Mouse (Mus musculus): ENCODE results near the gene Idua. TPM values are rescaled to one million over a fixed set of nuclear protein-coding genes. Genes with fewer than 3 reads are reported as not detected.

Gene Idua
- polyA plus RNA-seq, 1 experiment, result 35.4 TPM

DNA sequence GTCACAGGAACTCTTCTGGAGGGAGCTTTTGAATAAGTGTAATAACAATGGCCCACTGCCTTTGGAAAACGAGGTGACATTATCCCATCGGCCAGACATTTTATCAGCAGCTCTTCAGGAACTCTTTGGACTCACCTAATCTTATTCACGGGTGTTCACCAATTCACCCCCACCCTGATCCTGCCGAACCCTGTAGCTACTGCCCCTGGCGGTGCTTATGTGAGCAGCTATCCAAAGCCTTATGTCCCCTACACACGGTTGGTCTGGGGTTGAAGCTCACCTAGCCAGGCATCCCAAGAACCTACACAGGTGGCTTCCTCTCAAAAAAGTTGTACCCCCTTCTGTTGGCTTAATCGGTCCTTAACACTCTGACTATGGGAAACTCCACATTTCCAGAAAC lies 59.6 kb downstream of the Idua start:
- H3K4me3 ChIP-seq (ENCODE audit: control insufficient read depth, insufficient read depth, low read length), result no peak overlapping the region
- TF ChIP-seq POLR2A (IDR thresholded peaks at IDR 0.05; ENCODE audit: control insufficient read depth, extremely low read depth, insufficient read depth, low read length, poor library complexity) (no peak), CTCF (IDR thresholded peaks at IDR 0.05; ENCODE audit: borderline replicate concordance, control insufficient read depth, extremely low read depth, insufficient read depth, low read length, poor library complexity) (no peak)
- no peaks in the 10 kb centered on the region for H3K4me1 ChIP-seq (replicated peaks; ENCODE audit: control insufficient read depth, insufficient read depth, low read length)
- H3K27me3 ChIP-seq (ENCODE audit: control insufficient read depth, insufficient read depth, low read length), result no peaks in the 10 kb centered on the region
- H3K27ac ChIP-seq (ENCODE audit: control insufficient read depth, insufficient read depth, low read length), result no peak overlapping the region
- H3K36me3 ChIP-seq (ENCODE audit: control insufficient read depth, insufficient read depth, low read length), result no peaks in the 10 kb centered on the region
- DNase-seq, result no peak
- WGBS, result 73% methylated on average over 7 of the region's 7 CpGs

DNA sequence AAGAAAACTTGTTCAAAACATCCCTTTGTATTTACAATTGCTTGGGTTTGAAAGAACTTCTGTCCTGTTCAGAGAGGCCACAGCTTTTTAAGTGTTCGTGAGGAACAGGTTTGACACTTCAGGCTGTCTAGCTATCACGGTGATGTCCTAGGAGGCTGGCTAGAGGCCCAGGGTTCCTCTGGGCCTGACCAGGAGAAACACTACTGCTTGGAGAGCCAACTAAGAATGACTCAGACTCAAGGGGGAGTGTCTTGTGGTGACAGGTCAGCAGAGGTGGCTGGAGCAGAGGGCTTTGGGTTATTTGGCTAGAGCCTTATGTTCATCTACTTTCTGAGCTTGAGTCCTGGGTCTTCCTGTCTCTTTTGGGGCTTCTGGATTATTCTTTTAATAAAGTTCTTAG lies 63.9 kb downstream of the Idua start:
- no peak overlapping the region for H3K27ac ChIP-seq (ENCODE audit: control insufficient read depth, insufficient read depth, low read length)
- DNase-seq, result no peak
- 55% methylated on average over 2 of the region's 2 CpGs for WGBS
- TF ChIP-seq POLR2A (IDR thresholded peaks at IDR 0.05; ENCODE audit: control insufficient read depth, extremely low read depth, insufficient read depth, low read length, poor library complexity) (no peak), CTCF (IDR thresholded peaks at IDR 0.05; ENCODE audit: borderline replicate concordance, control insufficient read depth, extremely low read depth, insufficient read depth, low read length, poor library complexity) (no peak)
- H3K4me3 ChIP-seq (ENCODE audit: control insufficient read depth, insufficient read depth, low read length), result no peak overlapping the region
- no peaks in the 10 kb centered on the region for H3K4me1 ChIP-seq (replicated peaks; ENCODE audit: control insufficient read depth, insufficient read depth, low read length)
- H3K27me3 ChIP-seq (ENCODE audit: control insufficient read depth, insufficient read depth, low read length), result no peaks in the 10 kb centered on the region
- no peaks in the 10 kb centered on the region for H3K36me3 ChIP-seq (ENCODE audit: control insufficient read depth, insufficient read depth, low read length)

DNA sequence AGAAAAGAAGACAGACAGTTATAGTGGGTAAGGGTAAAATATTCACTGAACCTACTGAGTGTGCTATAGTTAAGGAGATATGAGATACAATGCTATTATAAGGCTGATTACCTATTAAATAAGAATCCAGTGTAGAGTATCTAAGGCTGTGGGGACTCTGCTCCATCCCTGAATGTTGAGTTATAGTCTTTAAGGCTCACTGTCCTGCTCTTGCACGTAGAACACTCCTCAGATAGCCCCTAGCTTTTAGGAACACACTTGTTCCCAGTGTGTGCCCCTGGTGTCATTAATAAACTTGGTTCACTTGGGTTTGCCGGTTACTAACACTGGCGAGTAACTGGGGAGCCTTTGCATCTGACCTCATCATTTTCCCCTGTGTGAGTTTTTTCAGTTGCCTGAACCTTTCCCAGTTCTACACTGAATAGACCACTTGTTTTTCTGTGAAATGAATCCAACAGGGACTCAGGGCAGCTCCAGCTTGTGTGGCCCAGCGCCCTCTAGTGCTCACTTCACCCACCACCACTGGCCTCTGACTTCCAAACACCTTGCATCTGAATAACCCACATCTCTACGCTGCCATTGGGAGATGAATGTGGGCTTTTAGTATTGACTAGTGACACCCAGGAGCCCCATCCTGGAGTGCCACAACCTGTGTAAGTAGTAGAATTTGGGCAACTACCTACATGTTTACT lies 66.6 kb downstream of the Idua start:
- H3K4me1 ChIP-seq (replicated peaks; ENCODE audit: control insufficient read depth, insufficient read depth, low read length), result no peaks in the 10 kb centered on the region
- peak; percentile 28; the same call in 1 of the 2 replicates for TF ChIP-seq CTCF (IDR thresholded peaks at IDR 0.05; ENCODE audit: borderline replicate concordance, control insufficient read depth, extremely low read depth, insufficient read depth, low read length, poor library complexity)
- no peak for TF ChIP-seq POLR2A (IDR thresholded peaks at IDR 0.05; ENCODE audit: control insufficient read depth, extremely low read depth, insufficient read depth, low read length, poor library complexity)
- no peak overlapping the region for H3K4me3 ChIP-seq (ENCODE audit: control insufficient read depth, insufficient read depth, low read length)
- no peaks in the 10 kb centered on the region for H3K36me3 ChIP-seq (ENCODE audit: control insufficient read depth, insufficient read depth, low read length)
- no peaks in the 10 kb centered on the region for H3K27me3 ChIP-seq (ENCODE audit: control insufficient read depth, insufficient read depth, low read length)
- 30% methylated on average over 5 of the region's 5 CpGs for WGBS
- no peak overlapping the region for H3K27ac ChIP-seq (ENCODE audit: control insufficient read depth, insufficient read depth, low read length)
- peak; percentile 48 for DNase-seq

DNA sequence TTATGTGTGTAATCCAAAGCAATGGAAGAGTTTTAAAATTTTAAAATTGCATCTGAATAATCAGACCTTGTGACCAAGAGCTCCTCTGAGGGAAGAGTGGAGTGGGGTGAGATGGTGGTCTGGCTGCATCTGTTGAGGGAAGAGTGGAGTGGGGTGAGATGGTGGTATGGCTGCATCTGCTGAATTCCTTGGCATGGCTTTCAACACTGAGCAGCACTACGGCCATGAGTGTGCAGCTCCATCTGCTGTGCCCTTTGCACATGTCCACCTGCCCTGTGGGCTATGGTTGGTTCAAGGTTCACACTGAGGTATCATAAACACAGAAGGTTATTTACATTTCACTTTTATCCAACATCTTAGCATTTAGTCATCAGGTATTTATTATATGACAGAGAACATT lies 67.3 kb downstream of the Idua start:
- Histone ChIP-seq H3K27ac (ENCODE audit: control insufficient read depth, insufficient read depth, low read length) (no peak overlapping the region), H3K36me3 (ENCODE audit: control insufficient read depth, insufficient read depth, low read length) (no peaks in the 10 kb centered on the region), H3K4me1 (replicated peaks; ENCODE audit: control insufficient read depth, insufficient read depth, low read length) (no peaks in the 10 kb centered on the region), H3K27me3 (ENCODE audit: control insufficient read depth, insufficient read depth, low read length) (no peaks in the 10 kb centered on the region), H3K4me3 (ENCODE audit: control insufficient read depth, insufficient read depth, low read length) (no peak overlapping the region)
- DNase-seq, result no peak
- TF ChIP-seq CTCF (IDR thresholded peaks at IDR 0.05; ENCODE audit: borderline replicate concordance, control insufficient read depth, extremely low read depth, insufficient read depth, low read length, poor library complexity), result no peak
- no peak for TF ChIP-seq POLR2A (IDR thresholded peaks at IDR 0.05; ENCODE audit: control insufficient read depth, extremely low read depth, insufficient read depth, low read length, poor library complexity)
- 88% methylated on average over 1 of the region's 1 CpGs for WGBS

Other genes starting within 250 kb of the Idua start
- 35.6 and 46.8 TPM in 2 replicates for gene Atp5k, start 225.9 kb upstream of the Idua start, polyA plus RNA-seq (2012; rRNA removed)
- 2.4 and 3.8 TPM in 2 replicates for gene Mfsd7a, start 211.4 kb upstream of the Idua start, polyA plus RNA-seq (2012; rRNA removed)
- 17.1 and 19.8 TPM in 2 replicates for gene Pcgf3, start 199.1 kb upstream of the Idua start, polyA plus RNA-seq (2012; rRNA removed)
- 0.27 and 0.29 TPM in 2 replicates for gene Cplx1, start 110.3 kb upstream of the Idua start, polyA plus RNA-seq (2012; rRNA removed)
- gene Gak, start 30.6 kb upstream of the Idua start, polyA plus RNA-seq (2012; rRNA removed), result 158 and 164 TPM in 2 replicates
- gene Tmem175, start 30.6 kb upstream of the Idua start, polyA plus RNA-seq (2012; rRNA removed), result 73.3 and 77.3 TPM in 2 replicates
- gene Dgkq, start 9.3 kb downstream of the Idua start, polyA plus RNA-seq (2012; rRNA removed), result 39.5 and 45.0 TPM in 2 replicates
- 0.44 and 0.87 TPM in 2 replicates for gene Slc26a1, start 15.2 kb downstream of the Idua start, polyA plus RNA-seq (2012; rRNA removed)
- gene Fgfrl1, start 32.1 kb downstream of the Idua start, polyA plus RNA-seq (2012; rRNA removed), result 22.2 and 26.0 TPM in 2 replicates
- gene Rnf212, start 114.7 kb downstream of the Idua start, polyA plus RNA-seq (2012; rRNA removed), result 0.08 TPM in 1 of 2 replicates, not detected in the other
- gene Tmed11, start 135.0 kb downstream of the Idua start, polyA plus RNA-seq (2012; rRNA removed), result not detected in 2 replicates
- not detected in 2 replicates for gene Vmn2r8, start 148.5 kb downstream of the Idua start, polyA plus RNA-seq (2012; rRNA removed)
- not detected in 2 replicates for gene Vmn2r9, start 192.3 kb downstream of the Idua start, polyA plus RNA-seq (2012; rRNA removed)

Measured in thymus, adult 2 months (tissue).